Comparison of ENCODE assay signal across 8 mouse cellular contexts in the genomic region with DNA sequence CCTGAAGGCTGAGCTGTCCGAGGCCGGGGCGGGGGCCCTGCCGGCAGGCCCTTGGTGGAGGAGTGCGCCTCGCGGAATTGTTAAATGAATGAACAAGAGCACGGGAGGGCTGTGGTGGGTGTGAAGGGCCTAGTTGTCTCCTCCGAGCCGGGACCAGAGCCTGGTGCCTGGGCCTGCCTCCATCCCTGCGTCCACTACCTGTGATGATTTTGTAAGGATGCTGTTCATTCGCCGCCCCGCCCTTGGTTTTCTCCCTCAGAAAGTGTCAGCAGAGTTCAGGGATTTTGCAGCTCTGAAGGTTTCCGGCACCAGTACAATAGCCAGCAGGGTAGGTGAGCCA. TPM values are rescaled to one million over a fixed set of nuclear protein-coding genes. Genes with fewer than 3 reads are reported as not detected.
DNase-seq lines count a peak whose midpoint lies in the region; ATAC-seq and TF ChIP-seq lines count a peak whose summit lies in the region.

No protein-coding gene starts in this region.

- ATAC-seq in megakaryocyte, adult 5-6 weeks (ENCODE audit: poor library complexity, severe bottlenecking) = no peak; the same call in 1 of the 2 replicates
- peak; percentile 66 for ATAC-seq in frontal cortex, adult (ENCODE audit: low TSS enrichment)
- ATAC-seq in limb, embryonic 14.5 days (ENCODE audit: low FRiP score, low read depth) = peak; percentile 9
- ATAC-seq in neural tube, embryonic 14.5 days (ENCODE audit: low read depth) = peak; percentile 80

- WGBS in limb, embryonic 14.5 days = under 1% methylated on average over 14 of the region's 15 CpGs
- 0% methylated on average over 15 of the region's 15 CpGs for WGBS in neural tube, embryonic 14.5 days

- H3K36me3 ChIP-seq in megakaryocyte, embryonic 14.5 days (replicated peaks; ENCODE audit: low read length) = peaks cover 34% of the 10 kb centered on the region
- H3K36me3 ChIP-seq in limb, embryonic 14.5 days (ENCODE audit: control insufficient read depth, insufficient read depth, low read length) = peaks cover 10% of the 10 kb centered on the region; the same call in 1 of the 2 replicates
- H3K36me3 ChIP-seq in neural tube, embryonic 14.5 days (ENCODE audit: control insufficient read depth, insufficient read depth, low read length) = no peaks in the 10 kb centered on the region

- peak overlapping the region; percentile 82 for H3K27ac ChIP-seq in limb, embryonic 14.5 days (replicated peaks; ENCODE audit: low read depth, low read length)
- peak overlapping the region; percentile 85 for H3K27ac ChIP-seq in neural tube, embryonic 14.5 days (ENCODE audit: low read depth, low read length)

- peak overlapping the region; percentile 97 for H3K9ac ChIP-seq in limb, embryonic 14.5 days (ENCODE audit: low read depth, low read length, severe bottlenecking)
- H3K9ac ChIP-seq in neural tube, embryonic 14.5 days (replicated peaks; ENCODE audit: low read depth, low read length) = peak overlapping the region; percentile 95

- H3K9me3 ChIP-seq in megakaryocyte, embryonic 14.5 days = peaks cover 3% of the 10 kb centered on the region; the same call in 1 of the 2 replicates
- no peaks in the 10 kb centered on the region for H3K9me3 ChIP-seq in limb, embryonic 14.5 days (ENCODE audit: control insufficient read depth, low read length)
- no peaks in the 10 kb centered on the region for H3K9me3 ChIP-seq in neural tube, embryonic 14.5 days (ENCODE audit: control insufficient read depth, low read length)

- H3K4me1 ChIP-seq in megakaryocyte, embryonic 14.5 days = peaks cover 31% of the 10 kb centered on the region
- H3K4me1 ChIP-seq in limb, embryonic 14.5 days (ENCODE audit: control insufficient read depth, insufficient read depth, low read length) = no peaks in the 10 kb centered on the region
- peaks cover 3% of the 10 kb centered on the region; the same call in 1 of the 2 replicates for H3K4me1 ChIP-seq in neural tube, embryonic 14.5 days (ENCODE audit: control insufficient read depth, insufficient read depth, low read length)

- DNase-seq in NIH3T3 (ENCODE audit: low read depth) = peak; percentile 52
- DNase-seq in cerebellum, adult 11-12 months = peak; percentile 61
- DNase-seq in limb, embryonic 14.5 days (ENCODE audit: low spot score) = peak; percentile 6
- DNase-seq in adrenal gland, postnatal 25 days = no peak

- no peak for TF ChIP-seq POLR2A in limb, embryonic 14.5 days (IDR thresholded peaks at IDR 0.05; ENCODE audit: borderline replicate concordance, extremely low read depth, insufficient read depth, insufficient read length)

- H3K4me3 ChIP-seq in megakaryocyte, embryonic 14.5 days (replicated peaks) = peak overlapping the region; percentile 99
- H3K4me3 ChIP-seq in limb, embryonic 14.5 days (replicated peaks; ENCODE audit: low read length) = peak overlapping the region; percentile 97
- peak overlapping the region; percentile 96 for H3K4me3 ChIP-seq in neural tube, embryonic 14.5 days (ENCODE audit: low read depth, low read length)

- H3K4me2 ChIP-seq in limb, embryonic 14.5 days (replicated peaks; ENCODE audit: low read depth, low read length, severe bottlenecking) = peak overlapping the region; percentile 61
- peak overlapping the region; percentile 76 for H3K4me2 ChIP-seq in neural tube, embryonic 14.5 days (ENCODE audit: low read depth, low read length)

- H3K27me3 ChIP-seq in megakaryocyte, embryonic 14.5 days (replicated peaks) = no peaks in the 10 kb centered on the region
- no peaks in the 10 kb centered on the region for H3K27me3 ChIP-seq in limb, embryonic 14.5 days (ENCODE audit: control insufficient read depth, insufficient read depth, low read length)
- H3K27me3 ChIP-seq in neural tube, embryonic 14.5 days (ENCODE audit: control insufficient read depth, insufficient read depth, low read length) = no peaks in the 10 kb centered on the region

RNA-seq across cellular contexts. Expression of a gene that starts 0.6 kb away (rescaled TPM):
- polyA plus RNA-seq in megakaryocyte, embryonic 14.5 days (2012; ENCODE audit: insufficient read depth, low replicate concordance) = 0.92 and 3.6 TPM in 2 replicates
- total RNA-seq in megakaryocyte, adult 5-6 weeks (2015) = 80.5 and 83.5 TPM in 2 replicates
- 94.2 and 101 TPM in 2 replicates for total RNA-seq in megakaryocyte, adult 5-6 weeks (2017)
- 41.8 and 57.8 TPM in 2 replicates for polyA plus RNA-seq in limb, embryonic 14.5 days (2012; rRNA removed)
- 68.7 and 77.7 TPM in 2 replicates for polyA plus RNA-seq in limb, embryonic 14.5 days (2014; fragmentation: Nextera tagmentation; extraction: Ambion mirVana)
- polyA plus RNA-seq in neural tube, embryonic 14.5 days (2014; fragmentation: Nextera tagmentation; extraction: Ambion mirVana) = 117 and 123 TPM in 2 replicates
- total RNA-seq in adrenal gland, postnatal 25 days (2021) = 45.1 and 49.3 TPM in 2 replicates
